Mouse (Mus musculus): ENCODE data around the gene Afap1l2.

Gene Afap1l2

DNA sequence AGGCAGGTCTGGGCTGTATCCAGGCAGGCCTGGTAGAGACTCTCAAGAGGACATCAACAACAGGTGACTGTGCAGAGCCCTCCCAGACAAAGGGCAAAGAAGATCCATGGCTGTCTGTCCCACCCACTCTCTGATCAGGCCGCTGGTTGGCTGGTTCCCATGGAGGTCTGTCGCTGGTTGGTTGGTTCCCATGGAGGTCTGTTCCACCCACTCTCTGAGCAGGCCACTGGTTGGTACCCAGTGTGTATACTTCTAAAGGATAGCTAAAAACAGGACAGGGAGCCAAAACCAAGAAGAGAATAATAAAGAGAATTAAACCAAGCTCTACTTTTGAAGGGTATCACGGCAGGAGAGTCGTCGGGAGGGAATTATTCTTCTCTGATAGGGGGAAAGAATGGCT is 31.5 kb downstream of the Afap1l2 start:
- no peak for DNase-seq (ENCODE audit: low spot score in 2 of 2)

DNA sequence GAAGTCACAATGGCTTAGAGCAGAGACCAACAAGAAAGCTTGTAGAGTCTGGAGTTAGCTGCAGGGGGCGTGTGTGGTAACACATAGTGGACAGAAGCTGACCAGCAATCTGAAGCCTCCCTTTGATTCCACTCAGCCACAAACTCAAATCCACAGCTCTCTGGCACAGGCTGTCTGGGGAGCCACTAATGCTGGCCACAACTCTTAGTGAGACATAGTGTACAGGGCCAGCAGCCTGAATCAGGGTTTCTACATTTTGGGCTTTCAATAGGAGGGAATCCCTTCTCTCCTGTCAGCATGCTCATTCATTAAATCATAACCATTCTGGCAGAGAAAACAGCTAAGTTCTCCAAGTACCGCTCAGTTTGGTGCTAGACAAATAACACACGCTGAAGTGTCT is 32.5 kb downstream of the Afap1l2 start:
- DNase-seq (ENCODE audit: low spot score in 2 of 2) = no peak

DNA sequence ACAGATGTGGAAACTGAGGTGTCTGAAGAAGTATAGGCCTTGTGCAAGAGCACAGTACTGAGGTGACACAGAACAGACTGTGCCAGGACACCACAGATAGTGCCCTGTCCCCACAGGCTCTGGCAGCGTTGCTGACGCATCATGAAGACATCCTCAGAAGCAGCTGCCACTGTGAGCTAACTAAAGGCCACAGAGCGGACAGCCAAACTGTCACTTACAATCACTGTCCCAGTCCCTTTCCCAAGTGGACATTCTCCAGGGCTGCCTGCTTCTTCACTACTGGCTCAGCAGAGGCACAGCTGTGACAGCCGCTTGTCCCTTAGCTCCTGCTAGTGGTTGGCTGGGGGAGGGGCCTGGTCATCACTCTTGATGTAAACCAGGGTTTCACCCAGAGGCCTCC is 33.9 kb downstream of the Afap1l2 start:
- DNase-seq (ENCODE audit: low spot score in 2 of 2) = no peak

DNA sequence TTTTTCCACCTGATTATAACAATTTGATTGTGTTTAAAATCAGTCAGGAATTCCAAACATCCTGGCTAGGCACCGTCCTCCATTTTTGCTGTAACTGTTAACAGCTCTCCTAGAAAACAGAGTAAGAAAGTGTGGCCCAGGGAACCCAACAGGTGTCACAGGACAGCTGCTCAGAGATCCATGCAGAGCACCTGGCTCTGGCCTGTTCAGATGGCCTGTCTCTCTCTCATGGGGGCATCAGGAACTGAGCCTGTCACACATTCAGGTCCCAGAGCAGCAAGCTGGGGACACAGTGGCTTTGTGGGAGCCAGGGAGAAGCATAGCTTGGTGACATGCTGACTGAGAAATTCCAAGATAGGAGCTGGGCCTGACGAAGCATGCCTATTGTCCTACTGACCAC is 35.3 kb downstream of the Afap1l2 start:
- no peak for DNase-seq (ENCODE audit: low spot score in 2 of 2)

DNA sequence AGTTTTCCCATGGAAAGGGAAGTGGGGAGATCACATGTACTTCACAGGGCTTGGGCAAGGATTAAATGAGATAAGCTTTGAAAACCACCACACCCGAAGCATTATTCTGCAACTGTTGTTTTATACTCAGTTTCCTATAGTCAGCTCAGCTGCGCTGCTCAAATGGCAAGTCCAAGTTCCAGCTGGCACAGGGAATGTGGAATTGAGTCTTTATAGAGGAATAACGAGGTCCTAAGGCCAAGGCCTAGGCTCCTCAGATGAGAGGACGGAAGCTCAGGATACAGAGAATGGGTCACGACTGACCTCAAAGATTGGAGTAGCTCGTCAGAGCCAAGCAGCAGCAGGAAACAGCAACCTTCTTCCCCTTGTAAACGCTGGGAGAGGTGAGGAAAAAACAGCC is 36.7 kb downstream of the Afap1l2 start:
- no peak for DNase-seq (ENCODE audit: low spot score in 2 of 2)

DNA sequence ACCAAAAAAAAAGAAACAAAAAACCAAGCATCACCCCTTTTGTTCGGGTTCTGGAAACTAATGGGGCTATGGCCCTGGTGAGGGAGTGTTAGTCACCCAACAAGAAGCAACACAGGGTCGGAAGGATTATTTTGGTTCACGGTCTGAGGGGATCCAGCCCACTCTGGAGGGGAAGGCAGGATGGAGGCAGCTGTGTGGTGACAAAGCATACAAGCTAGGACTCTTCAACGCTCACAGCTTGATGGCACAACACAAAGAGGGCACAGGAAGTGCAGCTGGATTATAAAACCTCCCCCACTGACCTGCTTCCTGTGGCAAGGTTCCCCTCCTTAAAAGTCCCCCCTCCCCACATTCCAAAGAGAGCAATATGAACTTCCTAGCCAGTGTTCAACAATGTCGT is 44.2 kb downstream of the Afap1l2 start:
- DNase-seq (ENCODE audit: low spot score in 2 of 2) = no peak

DNA sequence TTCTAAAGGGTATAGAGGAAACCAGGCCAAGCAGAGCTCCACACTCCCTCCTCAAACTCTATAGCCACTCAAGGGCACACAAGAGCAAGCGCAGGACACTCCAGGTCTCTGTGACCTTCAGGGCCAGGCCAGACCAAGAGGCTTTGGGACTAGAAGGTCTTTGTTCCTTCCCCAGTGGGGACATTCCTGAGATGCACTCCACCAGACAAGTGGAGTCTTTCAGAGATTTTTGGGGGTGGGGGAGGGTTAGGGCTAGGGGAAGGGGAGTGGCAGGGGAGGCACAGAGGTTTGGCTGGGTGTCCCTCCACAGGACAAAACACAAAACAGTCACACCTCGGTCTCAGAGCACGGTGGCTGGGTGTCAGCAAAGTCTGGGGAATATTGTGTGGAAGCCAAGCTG is 48.4 kb downstream of the Afap1l2 start:
- DNase-seq (ENCODE audit: low spot score in 2 of 2) = no peak

DNA sequence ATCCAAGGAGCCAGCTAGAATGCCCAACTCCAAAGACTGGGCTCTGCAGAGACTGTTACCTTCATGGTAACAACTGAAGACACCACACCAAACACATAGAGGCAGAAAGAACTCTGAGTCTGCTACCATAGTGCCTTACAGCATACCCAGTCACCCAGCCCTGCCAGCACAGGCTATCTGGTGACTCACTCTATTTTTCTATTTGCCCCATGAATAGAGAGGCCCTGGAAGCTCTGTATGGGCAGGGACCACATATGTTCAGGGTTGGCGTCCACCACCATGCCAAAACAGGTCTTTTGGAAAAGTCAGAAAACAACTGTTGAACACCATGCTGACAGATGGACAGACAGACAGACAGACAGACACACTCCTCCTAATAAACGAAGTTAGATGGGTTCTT is 49.0 kb downstream of the Afap1l2 start:
- DNase-seq (ENCODE audit: low spot score in 2 of 2) = no peak

DNA sequence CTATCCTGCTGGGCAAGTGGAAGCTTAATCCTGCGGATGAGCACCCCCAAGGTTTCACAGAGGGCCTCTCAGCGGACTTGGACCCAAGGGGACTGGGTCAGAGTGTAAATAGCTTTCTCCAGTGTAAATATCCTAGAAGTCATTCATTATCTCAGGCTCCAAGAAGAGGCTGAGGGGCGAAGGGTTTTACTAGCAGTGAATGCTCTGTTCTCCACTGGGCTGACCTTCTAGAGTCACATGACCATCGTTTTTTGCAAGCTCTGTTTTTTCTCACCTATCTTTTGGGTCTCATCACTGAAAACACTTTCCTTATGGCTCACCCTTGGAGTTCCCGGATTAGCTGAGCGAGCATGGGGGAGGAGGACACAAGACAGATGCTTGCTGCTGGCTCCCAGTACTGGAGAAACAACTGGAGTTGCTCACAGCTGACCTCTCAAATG is 49.4 kb downstream of the Afap1l2 start:
- no peak for DNase-seq (ENCODE audit: low spot score in 2 of 2)

DNA sequence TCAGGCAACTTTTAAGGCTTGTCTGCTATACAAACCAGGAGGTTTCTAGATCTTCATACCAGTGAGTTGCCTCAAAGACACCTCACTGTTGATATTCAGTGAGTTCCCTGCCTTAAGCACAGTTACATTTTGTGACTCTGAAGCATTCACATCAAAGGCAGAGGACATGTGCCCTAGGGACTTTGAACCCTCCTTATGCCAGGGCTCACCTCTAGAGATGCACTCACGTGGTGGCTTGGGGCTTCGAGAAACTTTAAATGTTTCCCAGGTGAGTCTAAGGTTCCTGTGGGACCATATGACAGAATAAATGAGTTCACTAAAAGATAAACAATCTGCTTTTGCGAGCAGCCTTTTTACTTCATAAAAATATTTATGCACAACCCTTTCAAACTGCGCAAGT is 50.0 kb downstream of the Afap1l2 start:
- DNase-seq (ENCODE audit: low spot score in 2 of 2) = no peak

DNA sequence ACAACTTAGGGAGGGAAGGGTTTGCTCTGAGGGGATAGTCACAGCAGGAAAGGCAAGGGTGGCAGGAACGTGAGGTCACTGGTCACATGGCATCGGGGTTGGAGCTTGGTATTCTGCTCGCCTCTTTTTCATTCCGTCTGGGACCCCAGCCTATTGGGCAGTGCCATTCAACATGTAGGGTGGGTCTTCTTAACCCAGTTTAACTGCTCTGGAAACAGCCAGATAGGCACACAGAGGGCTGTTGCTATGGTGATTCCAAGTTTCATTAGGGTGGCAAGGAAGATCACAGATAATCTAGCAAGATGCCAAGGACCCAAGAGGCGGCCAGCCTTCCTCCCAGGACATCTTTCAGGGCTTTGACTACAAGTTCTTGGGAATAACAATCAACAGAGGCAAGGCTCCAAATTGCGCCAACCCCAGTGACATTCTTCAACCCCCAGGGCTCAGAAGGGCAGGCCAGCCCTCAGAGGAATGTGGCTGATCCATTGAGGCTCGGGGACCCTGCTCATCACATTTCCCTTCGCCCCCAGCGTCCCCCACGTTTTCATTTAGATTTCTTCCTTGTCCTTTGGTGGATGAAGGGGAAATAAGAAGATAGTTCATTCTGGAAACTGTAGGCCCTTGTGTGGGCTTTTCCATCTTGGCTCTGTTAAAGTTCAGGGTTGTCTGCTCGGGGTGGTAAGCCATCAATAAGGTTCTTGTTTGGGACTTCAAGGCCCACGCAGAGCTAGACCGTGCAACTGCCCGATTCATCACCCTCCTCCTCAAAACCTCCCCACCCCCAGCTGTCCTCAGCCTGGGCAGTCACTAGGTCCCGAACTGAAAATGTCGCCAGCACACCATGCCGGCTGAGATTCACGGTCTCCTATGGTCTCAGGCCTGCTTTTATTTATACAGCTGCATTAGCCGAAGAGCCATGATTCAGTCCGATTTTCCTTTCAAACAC is 52.2 kb downstream of the Afap1l2 start:
- DNase-seq (ENCODE audit: low spot score in 2 of 2) = no peak

DNA sequence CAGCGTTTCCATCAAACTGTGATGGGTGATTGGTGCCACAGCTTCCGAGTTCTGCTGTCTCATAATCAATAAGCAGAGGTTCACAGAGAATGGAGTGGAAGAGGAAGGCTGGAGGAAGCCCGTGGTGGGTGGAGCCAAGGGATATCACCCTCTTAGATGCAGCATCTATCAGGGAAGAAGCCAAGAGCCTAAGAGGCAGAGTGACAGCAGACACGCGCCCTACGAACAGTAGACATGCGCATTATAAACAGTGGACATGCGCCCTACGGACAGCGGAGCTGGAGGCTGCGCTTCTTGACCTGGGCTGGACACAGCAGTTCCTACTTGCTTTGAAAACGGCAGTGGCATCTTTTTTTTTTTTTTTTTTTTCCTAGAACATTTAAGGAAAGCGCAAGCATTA is 53.2 kb downstream of the Afap1l2 start:
- DNase-seq (ENCODE audit: low spot score in 2 of 2) = no peak

DNA sequence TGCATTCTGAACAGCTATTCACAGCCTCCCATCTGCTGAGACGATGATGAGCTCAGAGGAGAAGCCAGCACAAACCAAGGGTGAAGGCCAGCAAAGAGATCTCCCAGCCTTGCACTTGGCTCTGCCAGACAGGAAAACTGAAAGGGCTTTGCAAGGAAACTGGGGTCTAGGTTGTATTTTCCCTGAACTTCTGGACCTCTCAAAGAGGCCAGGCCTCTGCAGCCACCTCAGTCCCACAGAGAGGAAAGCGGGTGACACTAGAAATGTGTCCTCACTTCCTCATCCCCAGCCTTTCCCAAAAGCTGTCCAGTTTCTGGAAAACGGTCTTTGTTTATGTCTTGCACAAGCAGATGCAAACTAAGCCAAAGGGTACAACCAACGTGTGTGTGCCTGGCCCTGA is 54.2 kb downstream of the Afap1l2 start:
- DNase-seq (ENCODE audit: low spot score in 2 of 2) = no peak

DNA sequence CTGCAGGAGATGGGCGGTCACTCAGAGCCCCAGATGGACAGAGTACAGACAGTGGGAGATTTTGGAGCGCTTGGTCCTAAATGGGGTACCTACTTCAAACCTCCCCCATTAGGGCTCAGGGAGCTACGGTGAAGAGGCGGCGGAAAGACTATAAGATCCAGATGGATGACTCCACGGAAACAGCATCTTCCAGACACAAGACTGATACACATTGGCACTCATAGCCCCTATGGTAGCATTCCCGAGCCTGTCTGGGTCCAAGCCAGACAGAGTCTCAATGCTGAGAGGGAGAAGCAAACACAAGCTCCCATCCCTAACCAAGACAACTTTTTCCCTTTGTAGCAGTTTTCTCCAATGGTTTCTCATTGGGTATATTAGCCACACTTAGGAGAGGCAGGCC is 57.2 kb downstream of the Afap1l2 start:
- no peak for DNase-seq (ENCODE audit: low spot score in 2 of 2)

DNA sequence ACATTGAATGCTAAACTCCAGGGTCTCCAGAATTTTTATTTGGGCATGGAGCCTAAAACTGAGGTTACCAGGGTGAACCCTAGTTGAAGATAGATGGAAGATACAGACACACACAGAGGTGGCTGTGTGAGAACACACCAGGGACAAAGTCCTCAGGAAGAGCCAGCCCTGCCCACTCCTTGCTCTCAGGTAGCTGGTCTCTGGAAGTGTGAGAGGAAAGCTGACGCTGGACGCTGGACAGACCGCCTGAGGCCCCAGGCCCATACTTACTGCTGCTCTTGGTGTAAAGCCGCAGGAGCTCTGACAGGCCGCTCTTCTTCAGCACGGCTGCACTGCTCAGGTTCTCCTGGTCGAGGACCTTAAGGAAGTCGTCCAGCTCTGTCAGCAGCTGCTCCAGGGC is 58.2 kb downstream of the Afap1l2 start:
- no peak for DNase-seq (ENCODE audit: low spot score in 2 of 2)

DNA sequence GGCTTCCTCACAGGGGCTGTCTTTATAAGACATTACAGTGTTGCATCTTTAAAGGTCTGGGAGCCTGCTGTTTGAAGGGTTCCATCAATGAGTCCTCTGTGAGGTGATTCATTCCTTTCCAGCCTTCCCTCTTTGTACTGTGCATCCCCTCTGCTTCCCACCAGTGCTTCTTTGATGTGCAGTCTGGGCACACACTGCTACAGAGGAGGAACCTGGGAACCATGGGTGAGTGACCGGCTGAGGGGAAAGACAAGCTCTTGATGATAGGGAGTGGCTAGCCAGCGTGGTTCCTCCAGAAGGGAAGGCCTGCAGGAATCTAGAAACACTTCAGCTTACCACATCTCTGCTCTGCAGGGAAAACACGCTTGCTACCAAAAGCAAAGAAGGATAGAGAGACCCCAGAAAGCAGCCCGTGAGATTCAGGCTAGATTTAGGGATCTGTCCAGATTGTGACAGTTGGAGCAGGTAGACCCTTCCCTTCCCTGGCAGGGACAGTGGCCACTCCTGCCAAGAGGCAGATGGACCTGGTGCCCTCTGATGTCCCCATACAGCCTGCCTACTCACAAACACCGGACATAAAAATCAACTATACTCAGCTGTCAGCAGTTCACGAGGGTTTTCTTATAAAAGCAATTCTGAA is 59.9 kb downstream of the Afap1l2 start:
- no peak for DNase-seq (ENCODE audit: low spot score in 2 of 2)

DNA sequence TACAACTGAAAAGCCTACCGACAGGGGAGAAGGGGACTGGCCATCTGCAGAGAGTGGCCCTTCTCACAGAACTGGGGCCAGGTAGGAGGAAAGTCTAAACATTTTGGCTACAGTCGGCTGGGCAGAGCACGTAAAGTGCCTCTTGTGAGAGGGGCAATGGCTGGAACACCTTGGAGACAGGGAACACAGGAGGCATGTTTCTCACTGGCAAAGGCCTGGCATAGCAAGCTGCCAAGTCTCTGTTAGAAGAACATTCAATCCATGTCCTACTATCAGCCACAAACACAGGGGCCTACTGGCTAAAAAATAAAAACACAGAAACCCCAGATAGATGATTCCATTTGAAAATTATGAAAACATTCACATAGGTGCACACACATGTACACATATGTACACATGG is 61.3 kb downstream of the Afap1l2 start:
- no peak for DNase-seq (ENCODE audit: low spot score in 2 of 2)

DNA sequence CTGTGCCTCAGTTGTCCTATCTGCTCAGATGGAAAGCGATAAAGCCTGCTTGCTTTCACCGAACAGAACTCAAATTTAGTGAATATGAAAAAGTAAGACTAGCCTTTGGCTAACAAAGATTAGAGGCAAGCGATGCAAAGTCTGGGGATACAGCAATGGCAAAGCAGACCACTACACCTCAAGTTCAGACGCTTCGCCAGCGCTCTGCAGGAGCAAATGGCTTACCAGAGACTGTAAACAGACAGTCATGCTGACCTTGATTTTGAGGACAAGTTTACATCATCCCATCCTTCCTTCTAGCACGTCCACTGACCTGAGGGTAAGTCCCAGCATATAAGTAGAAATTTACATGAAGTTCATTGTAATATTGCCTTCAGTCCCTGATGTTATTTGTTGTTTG is 61.8 kb downstream of the Afap1l2 start:
- DNase-seq (ENCODE audit: low spot score in 2 of 2) = no peak

DNA sequence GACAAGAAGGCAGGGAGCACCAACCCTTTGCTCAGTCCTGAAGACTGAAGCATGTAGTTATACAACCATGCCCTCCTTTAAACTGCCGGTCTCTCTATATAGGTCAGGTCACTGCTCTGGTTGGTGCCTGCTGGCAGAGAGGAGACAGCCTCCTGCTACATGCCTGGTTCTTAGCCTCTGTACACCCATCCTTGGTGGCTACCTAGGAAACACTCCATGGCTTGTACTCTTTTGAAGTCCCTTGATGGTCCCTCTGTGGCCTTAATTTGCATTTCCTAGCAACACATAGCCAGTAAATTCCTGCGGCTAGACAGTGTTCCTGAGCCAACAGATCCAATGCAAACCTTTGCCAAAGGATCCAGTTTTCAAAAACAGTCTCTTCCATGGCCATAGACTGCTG is 62.4 kb downstream of the Afap1l2 start:
- DNase-seq (ENCODE audit: low spot score in 2 of 2) = no peak

DNA sequence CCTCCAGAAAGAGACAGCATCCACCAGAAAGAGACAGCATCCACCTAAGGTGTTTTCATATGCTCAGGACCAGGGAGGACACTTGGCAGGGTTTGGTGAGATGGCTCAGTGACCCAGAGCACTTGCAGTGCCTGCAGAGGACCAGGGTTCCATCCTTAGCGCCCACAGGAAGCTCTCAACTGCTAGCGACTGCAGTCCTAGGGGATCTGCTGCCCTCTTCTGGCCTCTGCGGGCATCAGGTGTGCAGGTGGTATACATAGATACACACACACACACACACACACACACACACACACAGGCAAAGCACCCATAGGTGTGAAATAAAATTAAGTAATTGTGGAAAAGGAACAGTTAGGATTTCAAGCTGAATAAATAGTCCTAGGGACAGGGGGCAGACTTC is 63.2 kb downstream of the Afap1l2 start:
- DNase-seq (ENCODE audit: low spot score in 2 of 2) = no peak

DNA sequence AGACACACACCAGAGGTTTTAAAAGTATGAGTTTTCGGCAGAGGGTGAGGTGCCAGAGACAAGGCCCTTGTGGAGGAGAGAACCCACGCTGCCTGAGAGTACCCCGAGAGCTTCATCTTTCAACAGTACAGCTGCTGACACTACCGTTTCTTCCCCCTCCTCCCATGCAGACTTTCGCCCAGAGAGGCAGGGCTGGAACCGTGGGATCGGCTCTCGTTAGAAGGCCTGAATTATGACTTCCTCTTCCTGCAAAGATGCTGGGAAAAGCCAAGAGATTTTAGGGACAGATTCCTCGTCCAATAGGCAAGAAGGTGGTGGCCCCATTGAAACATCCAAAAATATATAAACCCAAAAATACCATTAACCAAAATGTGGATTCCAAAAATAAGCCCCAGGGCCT is 63.8 kb downstream of the Afap1l2 start:
- DNase-seq (ENCODE audit: low spot score in 2 of 2) = no peak

DNA sequence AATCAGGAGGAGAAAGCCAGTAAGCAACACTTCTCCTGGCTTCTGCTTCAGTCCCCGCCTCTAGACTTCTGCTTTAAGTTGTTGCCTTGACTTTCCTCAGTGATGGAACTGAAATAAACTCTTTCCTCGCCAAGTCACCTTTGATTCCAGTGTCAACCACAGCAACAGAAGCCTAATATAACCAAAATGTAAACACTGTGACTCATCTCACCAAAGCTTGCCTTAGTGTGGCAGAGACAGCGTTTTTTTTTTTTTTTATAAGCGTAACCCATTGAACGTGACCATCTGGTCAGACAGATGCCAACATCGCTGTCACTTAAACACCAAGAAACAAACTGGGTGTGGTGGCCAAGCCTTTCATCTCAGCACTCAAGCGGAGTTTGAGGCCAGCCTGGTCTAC is 65.8 kb downstream of the Afap1l2 start:
- DNase-seq (ENCODE audit: low spot score in 2 of 2) = no peak

DNA sequence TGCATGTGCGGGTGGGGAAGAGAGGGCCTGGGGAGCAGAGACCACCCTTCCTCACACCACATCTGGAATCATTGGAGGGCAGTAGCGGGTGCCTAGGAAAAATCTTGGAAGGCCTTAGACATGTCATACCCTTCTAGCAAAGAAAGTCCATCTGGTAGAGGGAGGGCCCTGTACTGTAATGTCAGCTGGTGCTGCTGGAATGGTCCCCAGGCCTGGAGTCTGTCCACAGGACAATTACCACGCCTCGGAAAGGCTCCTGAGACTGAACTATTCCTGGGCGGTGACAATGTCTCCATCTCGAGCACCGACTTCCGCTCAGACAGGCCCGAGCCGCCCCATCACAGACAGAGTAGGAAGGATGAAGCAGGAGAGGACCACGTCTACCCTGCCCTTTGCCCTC is 67.5 kb downstream of the Afap1l2 start:
- DNase-seq (ENCODE audit: low spot score in 2 of 2) = no peak
